Mouse (Mus musculus) cortical plate, adult 2 months (tissue): ENCODE measurements at regions not wholly inside any gene's neighbourhood (a gene's known extent, or its start where the extent isn't known, plus 50 kb on each side); places are given as distances from the start of the nearest gene placed in this dataset.

Source experiments
- H3K27ac ChIP-seq: fragments of 200-500 bp; 2 replicates; pipeline ENCODE4 v1.5.1; 2012; ENCODE audit warnings: low read length, control low read depth, inconsistent platforms; ENCODE audit not compliant: insufficient read depth
- H3K4me1 ChIP-seq: fragments of 200-500 bp; 2 replicates; pipeline ENCODE4 v1.6.1; 2011; ENCODE audit warnings: low read length; ENCODE audit not compliant: control insufficient read depth, insufficient read depth
- H3K4me3 ChIP-seq: fragments of 200-500 bp; 2 replicates; pipeline ENCODE4 v1.5.1; 2011; ENCODE audit warnings: mild to moderate bottlenecking, low read length, control low read depth; ENCODE audit not compliant: insufficient read depth
- CTCF ChIP-seq: fragments of 200-500 bp; IDR thresholded peaks from 2 replicates; pipeline ENCODE4 v1.5.1; 2011; ENCODE audit warnings: mild to moderate bottlenecking, control low read depth, low read length; ENCODE audit not compliant: insufficient read depth; ENCODE audit errors: extremely low read depth
- POLR2A ChIP-seq: fragments of 200-500 bp; IDR thresholded peaks from 2 replicates; pipeline ENCODE4 v1.6.1; 2011; ENCODE audit warnings: mild to moderate bottlenecking, low read length, control low read depth; ENCODE audit not compliant: insufficient read depth; ENCODE audit errors: extremely low read depth

GRCm38 (mm10) chr12:95533888-95534639 lies 158.0 kb upstream of the Flrt2 start:
- Histone ChIP-seq H3K4me1 (no peaks in the 10 kb centered on the region), H3K27ac (no peak overlapping the region), H3K4me3 (no peak overlapping the region)
- TF ChIP-seq POLR2A (no peak), CTCF (no peak)

DNA sequence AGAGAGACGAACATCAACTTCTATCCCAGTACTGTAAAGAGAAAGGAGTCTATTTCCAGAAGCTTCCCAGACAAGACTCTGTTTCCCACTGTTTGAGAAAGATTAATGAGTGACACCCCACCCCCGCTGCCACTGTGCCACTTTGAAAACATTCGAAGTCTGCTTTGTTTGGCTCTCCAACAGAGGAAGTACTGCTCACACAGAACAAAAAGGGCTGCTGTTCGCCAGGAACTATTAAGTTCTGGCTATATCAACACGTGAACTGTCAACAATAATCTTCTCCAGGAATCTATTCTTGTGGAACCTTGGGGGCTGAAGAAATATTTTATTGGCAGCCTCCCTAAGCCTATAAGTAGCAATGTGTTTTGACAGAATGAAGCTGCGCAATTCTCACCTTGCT lies 144.7 kb upstream of the Flrt2 start:
- TF ChIP-seq CTCF = no peak
- no peak for TF ChIP-seq POLR2A
- Histone ChIP-seq H3K4me1 (no peaks in the 10 kb centered on the region), H3K27ac (no peak overlapping the region), H3K4me3 (no peak overlapping the region)

GRCm38 (mm10) chr12:95553129-95553528 lies 138.9 kb upstream of the Flrt2 start:
- no peak overlapping the region for H3K4me3 ChIP-seq
- H3K4me1 ChIP-seq = no peaks in the 10 kb centered on the region
- no peak overlapping the region for H3K27ac ChIP-seq
- TF ChIP-seq POLR2A (no peak), CTCF (no peak)

GRCm38 (mm10) chr12:95558706-95559406 lies 133.2 kb upstream of the Flrt2 start:
- Histone ChIP-seq H3K4me1 (no peaks in the 10 kb centered on the region), H3K27ac (no peak overlapping the region), H3K4me3 (no peak overlapping the region)
- TF ChIP-seq CTCF = no peak
- TF ChIP-seq POLR2A = no peak

DNA sequence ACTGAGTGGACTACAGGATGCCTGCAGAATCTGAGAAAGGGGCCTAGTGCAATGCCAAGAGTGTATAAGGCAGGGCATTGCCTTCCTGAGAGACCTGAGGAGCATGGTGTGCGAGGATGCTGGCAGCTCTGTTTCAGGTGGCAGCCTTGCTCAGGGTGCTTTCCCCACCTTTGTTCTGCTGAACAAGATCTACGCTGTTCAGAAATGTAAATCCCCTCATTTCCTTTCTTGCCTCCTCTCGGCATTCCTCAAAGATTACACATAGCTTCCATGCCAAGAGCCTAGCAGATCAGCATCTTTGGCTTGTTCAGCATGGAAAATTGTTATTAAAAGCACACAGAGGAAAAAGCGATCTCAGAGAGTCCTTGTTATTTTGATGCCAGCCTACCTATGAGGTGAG lies 128.6 kb upstream of the Flrt2 start:
- Histone ChIP-seq H3K4me3 (no peak overlapping the region), H3K27ac (no peak overlapping the region), H3K4me1 (no peaks in the 10 kb centered on the region)
- TF ChIP-seq CTCF = no peak
- TF ChIP-seq POLR2A = no peak

DNA sequence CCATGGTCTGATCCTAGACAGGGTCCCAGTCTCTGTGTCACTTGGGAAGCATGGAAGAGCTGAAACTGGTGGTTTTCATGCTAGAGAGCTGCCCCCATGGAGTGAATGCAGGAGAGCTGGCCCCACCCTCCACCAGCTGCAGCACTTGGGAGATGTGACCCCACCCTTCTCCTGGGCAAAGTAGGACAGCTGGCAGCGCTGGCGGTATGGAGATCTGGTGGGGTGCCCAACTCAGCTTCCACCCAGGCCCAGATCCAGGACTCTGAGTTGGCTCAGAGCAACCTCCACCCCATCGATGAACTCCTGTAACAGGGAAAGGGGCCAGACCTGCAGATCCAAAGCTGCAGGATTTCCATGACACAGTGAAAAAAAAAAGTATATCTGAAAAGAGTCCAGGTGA lies 115.3 kb upstream of the Flrt2 start:
- no peaks in the 10 kb centered on the region for H3K4me1 ChIP-seq
- no peak overlapping the region for H3K4me3 ChIP-seq
- no peak overlapping the region for H3K27ac ChIP-seq
- TF ChIP-seq CTCF (no peak), POLR2A (no peak)

- Histone ChIP-seq H3K4me3 (no peak overlapping the region), H3K4me1 (no peaks in the 10 kb centered on the region), H3K27ac (no peak overlapping the region)
- TF ChIP-seq CTCF (no peak), POLR2A (no peak)
Observed at GRCm38 (mm10) chr12:95589011-95589410, 103.0 kb upstream of the Flrt2 start.

- no peak overlapping the region for H3K4me3 ChIP-seq
- no peaks in the 10 kb centered on the region for H3K4me1 ChIP-seq
- TF ChIP-seq POLR2A (no peak), CTCF (no peak)
- no peak overlapping the region for H3K27ac ChIP-seq
Observed at GRCm38 (mm10) chr12:95619281-95619680, 72.7 kb upstream of the Flrt2 start.

DNA sequence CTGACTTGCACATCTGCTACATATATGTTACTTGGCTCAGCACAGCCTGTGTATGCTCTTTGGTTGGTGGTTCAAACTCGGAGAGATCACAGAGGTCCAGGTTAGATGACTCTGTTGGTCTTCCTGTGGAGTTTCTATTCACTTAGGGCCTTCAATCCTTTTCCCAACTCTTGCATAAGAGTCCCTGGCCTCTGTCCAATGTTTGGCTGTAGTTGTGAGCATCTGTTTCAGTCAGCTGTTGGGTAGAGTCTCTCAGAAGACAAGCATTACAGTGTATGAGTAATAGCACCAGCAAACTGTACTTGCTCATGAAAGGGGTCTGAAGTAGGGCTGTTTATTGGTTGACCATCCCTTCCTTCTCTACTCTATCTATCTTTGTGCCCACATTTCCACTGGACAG lies 61.0 kb upstream of the Flrt2 start:
- H3K4me1 ChIP-seq = no peaks in the 10 kb centered on the region
- no peak overlapping the region for H3K27ac ChIP-seq
- no peak overlapping the region for H3K4me3 ChIP-seq
- no peak for TF ChIP-seq POLR2A
- no peak for TF ChIP-seq CTCF

DNA sequence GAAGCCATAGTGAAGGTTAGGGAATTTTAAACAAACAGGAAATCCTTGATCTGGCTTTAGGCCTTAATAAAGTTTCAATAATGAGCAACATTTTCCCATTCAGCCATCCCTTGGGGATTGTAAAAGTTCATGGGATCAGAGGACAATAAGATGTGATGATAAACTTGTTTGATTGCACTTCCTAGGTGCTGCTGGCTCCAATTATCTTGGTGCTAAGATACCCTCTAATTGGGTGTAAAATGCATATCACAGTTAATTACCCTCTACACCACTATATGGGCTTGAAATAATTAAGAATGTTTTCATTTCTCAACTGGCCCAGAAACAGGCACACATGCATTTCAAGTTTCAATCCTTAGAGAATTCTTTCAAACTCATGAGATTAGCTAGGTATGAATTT lies 55.4 kb upstream of the Flrt2 start:
- Histone ChIP-seq H3K4me3 (no peak overlapping the region), H3K4me1 (no peaks in the 10 kb centered on the region), H3K27ac (no peak overlapping the region)
- TF ChIP-seq POLR2A (no peak), CTCF (no peak)
